Mouse (Mus musculus) liver, embryonic 14.5 days (tissue): Measurements from ENCODE around the gene Olfr76. TPM values are rescaled to one million over a fixed set of nuclear protein-coding genes. Genes with fewer than 3 reads are reported as not detected.
"Not testable (repeated sequence)": the region's sequence is repeated elsewhere in the genome, so short reads cannot be mapped to it uniquely, and the experiment has no call there.

ENCODE experiments used
- ATAC-seq: fragments of 200-750 bp; cut with Nextera tagmentation; 2 replicates; pipeline ENCODE4 v1.8.0; 2017; ENCODE audit warnings: moderate number of reproducible peaks, mild to moderate bottlenecking, moderate library complexity; ENCODE audit not compliant: insufficient read depth
- DNase-seq, 3 experiments: peaks; one replicate each; pipeline ENCODE4 v3.0.0-alpha.2; 2012 to 2013; ENCODE audit warnings: low read depth in 3 of 3, low spot score in 3 of 3
- H3K27ac ChIP-seq: fragments of 300-500 bp; sonication (generic); 2 replicates; pipeline ENCODE4 v1.5.1; 2014; ENCODE audit warnings: moderate library complexity, mild to moderate bottlenecking, control low read depth, inconsistent platforms
- H3K27me3 ChIP-seq: fragments of 300-500 bp; sonication (generic); 2 replicates; pipeline ENCODE4 v1.6.1; 2014; ENCODE audit warnings: mild to moderate bottlenecking, low read length, moderate library complexity; ENCODE audit not compliant: control insufficient read depth, insufficient read depth
- H3K36me3 ChIP-seq: fragments of 300-500 bp; sonication (generic); replicated peaks from 2 replicates; pipeline ENCODE4 v1.6.1; 2014; ENCODE audit warnings: low read depth; ENCODE audit not compliant: control insufficient read depth, insufficient read depth
- H3K4me1 ChIP-seq, 2 experiments: fragments of 200-500 bp in 1 of 2; fragments of 300-500 bp in 1 of 2; sonication (generic) in 1 of 2; replicated peaks; 2 replicates each; pipeline ENCODE4 v1.6.1; 2012 to 2014; ENCODE audit warnings: antibody characterized with exemption in 1 of 2, inconsistent platforms in 1 of 2, low read length in 1 of 2; ENCODE audit not compliant: control insufficient read depth in 2 of 2, insufficient read depth in 2 of 2
- H3K4me2 ChIP-seq: fragments of 300-500 bp; sonication (generic); 2 replicates; pipeline ENCODE4 v1.6.1; 2014; ENCODE audit warnings: low read depth, mild to moderate bottlenecking, control low read depth, moderate library complexity
- H3K4me3 ChIP-seq, 2 experiments: fragments of 200-500 bp in 1 of 2; fragments of 300-500 bp in 1 of 2; sonication (generic) in 1 of 2; 2 replicates each; pipeline ENCODE4 v1.5.1; 2012 to 2014; ENCODE audit warnings: low read depth in 2 of 2, low read length in 2 of 2, mild to moderate bottlenecking in 2 of 2, control low read depth in 1 of 2, inconsistent platforms in 1 of 2, moderate library complexity in 1 of 2; ENCODE audit not compliant: insufficient read depth in 1 of 2
- H3K9ac ChIP-seq: fragments of 300-500 bp; sonication (generic); replicated peaks from 2 replicates; pipeline ENCODE4 v1.6.1; 2014; ENCODE audit warnings: mild to moderate bottlenecking, control low read depth, moderate library complexity
- H3K9me3 ChIP-seq: fragments of 300-500 bp; sonication (generic); 2 replicates; pipeline ENCODE4 v1.6.1; 2016; ENCODE audit warnings: low read length, mixed read lengths; ENCODE audit not compliant: control insufficient read depth
- CTCF ChIP-seq: IDR thresholded peaks from 2 replicates; pipeline ENCODE4 v1.5.1; 2016; ENCODE audit warnings: antibody characterized with exemption, low read depth, control low read depth
- EP300 ChIP-seq: IDR thresholded peaks from 2 replicates; pipeline ENCODE4 v1.6.1; 2016; ENCODE audit warnings: antibody characterized with exemption, low read depth
- WGBS: fragments of 180-500 bp; shearing (Covaris S2); extraction: QIAGEN DNeasy Blood & Tissue Kit; methylation state at CpG from one replicate; pipeline ENCODE4 v1.1.7; 2014; ENCODE audit not compliant: insufficient replicate concordance; 5-methylcytosine and 5-hydroxymethylcytosine counted together
- polyA plus RNA-seq, 2 experiments: library from polyadenylated mRNA; depleted of rRNA in 1 of 2; stranded (reverse) in 1 of 2; unstranded in 1 of 2; fragments of >200 nt; fragmentation: Nextera tagmentation in 1 of 2; extraction: Ambion mirVana in 1 of 2; gene quantifications; 2 replicates each; pipeline versions ENCODE4 v1.2.1 to v1.2.3; 2012 to 2014

Olfr76 gene
- polyA plus RNA-seq (2012; rRNA removed) (not detected in 2 replicates), polyA plus RNA-seq (2014; fragmentation: Nextera tagmentation; extraction: Ambion mirVana) (not detected in 2 replicates)

GRCm38 (mm10) chr19:12123103-12123502 is at the start of gene Olfr76:
Gene Olfr76, minus strand, starts transcription at chr19:12123203.
- H3K4me1 ChIP-seq = no peaks in the 10 kb centered on the region
- DNase-seq (no peak), ATAC-seq (no peak)
- TF ChIP-seq CTCF (no peak), EP300 (no peak)
- no peak within 1 kb of the TSS for H3K9ac ChIP-seq
- no peaks in the 10 kb centered on the region for H3K9me3 ChIP-seq
- H3K36me3 ChIP-seq = no peaks in the 10 kb centered on the region
- H3K27ac ChIP-seq = no peak within 1 kb of the TSS
- WGBS = 48% methylated on average over 3 of the region's 3 CpGs
- no peaks in the 10 kb centered on the region for H3K27me3 ChIP-seq
- H3K4me3 ChIP-seq = no peak within 1 kb of the TSS
- no peak within 1 kb of the TSS for H3K4me2 ChIP-seq

- not testable (repeated sequence) for H3K4me2 ChIP-seq, H3K4me3 ChIP-seq, H3K27me3 ChIP-seq, H3K9me3 ChIP-seq, H3K36me3 ChIP-seq, H3K4me1 ChIP-seq, DNase-seq, ATAC-seq, H3K27ac ChIP-seq, H3K9ac ChIP-seq
- 24% methylated on average over 1 of the region's 1 CpGs for WGBS
Observed at GRCm38 (mm10) chr19:12170062-12170599, 47.1 kb upstream of the Olfr76 start, which contains the start of gene Olfr1555-ps1. Gene Olfr1555-ps1, minus strand, starts transcription at chr19:12170112.

- ATAC-seq = no peak
- no peak for DNase-seq
- Histone ChIP-seq H3K27me3 (no peaks in the 10 kb centered on the region), H3K4me2 (no peak overlapping the region), H3K9me3 (no peaks in the 10 kb centered on the region), H3K4me1 (no peaks in the 10 kb centered on the region), H3K27ac (no peak overlapping the region), H3K9ac (no peak overlapping the region), H3K4me3 (no peak overlapping the region), H3K36me3 (no peaks in the 10 kb centered on the region)
- TF ChIP-seq CTCF = no peak
- no peak for TF ChIP-seq EP300
- 63% methylated on average over 3 of the region's 3 CpGs for WGBS
Observed at GRCm38 (mm10) chr19:12145452-12145851, 22.4 kb upstream of the Olfr76 start.

- Histone ChIP-seq H3K4me1 (no peaks in the 10 kb centered on the region), H3K4me3 (no peak overlapping the region), H3K9ac (no peak overlapping the region), H3K9me3 (no peaks in the 10 kb centered on the region), H3K36me3 (no peaks in the 10 kb centered on the region), H3K27ac (no peak overlapping the region), H3K27me3 (no peaks in the 10 kb centered on the region), H3K4me2 (no peak overlapping the region)
- no peak for TF ChIP-seq EP300
- TF ChIP-seq CTCF = no peak
- DNase-seq = no peak
- WGBS = 55% methylated on average over 1 of the region's 1 CpGs
- no peak for ATAC-seq
Observed at GRCm38 (mm10) chr19:12143356-12143755, 20.4 kb upstream of the Olfr76 start.

GRCm38 (mm10) chr19:12134289-12134688 is 11.3 kb upstream of the Olfr76 start:
- H3K4me2 ChIP-seq = no peak overlapping the region
- H3K9ac ChIP-seq = no peak overlapping the region
- DNase-seq = no peak
- H3K27ac ChIP-seq = no peak overlapping the region
- no peak overlapping the region for H3K4me3 ChIP-seq
- H3K9me3 ChIP-seq = no peaks in the 10 kb centered on the region
- no peaks in the 10 kb centered on the region for H3K4me1 ChIP-seq
- no peak for TF ChIP-seq EP300
- TF ChIP-seq CTCF = peak; percentile 39; the same call in 1 of the 2 replicates
- ATAC-seq = no peak
- no peaks in the 10 kb centered on the region for H3K27me3 ChIP-seq
- WGBS = 34% methylated on average over 2 of the region's 2 CpGs
- no peaks in the 10 kb centered on the region for H3K36me3 ChIP-seq
